In the genomic region with DNA sequence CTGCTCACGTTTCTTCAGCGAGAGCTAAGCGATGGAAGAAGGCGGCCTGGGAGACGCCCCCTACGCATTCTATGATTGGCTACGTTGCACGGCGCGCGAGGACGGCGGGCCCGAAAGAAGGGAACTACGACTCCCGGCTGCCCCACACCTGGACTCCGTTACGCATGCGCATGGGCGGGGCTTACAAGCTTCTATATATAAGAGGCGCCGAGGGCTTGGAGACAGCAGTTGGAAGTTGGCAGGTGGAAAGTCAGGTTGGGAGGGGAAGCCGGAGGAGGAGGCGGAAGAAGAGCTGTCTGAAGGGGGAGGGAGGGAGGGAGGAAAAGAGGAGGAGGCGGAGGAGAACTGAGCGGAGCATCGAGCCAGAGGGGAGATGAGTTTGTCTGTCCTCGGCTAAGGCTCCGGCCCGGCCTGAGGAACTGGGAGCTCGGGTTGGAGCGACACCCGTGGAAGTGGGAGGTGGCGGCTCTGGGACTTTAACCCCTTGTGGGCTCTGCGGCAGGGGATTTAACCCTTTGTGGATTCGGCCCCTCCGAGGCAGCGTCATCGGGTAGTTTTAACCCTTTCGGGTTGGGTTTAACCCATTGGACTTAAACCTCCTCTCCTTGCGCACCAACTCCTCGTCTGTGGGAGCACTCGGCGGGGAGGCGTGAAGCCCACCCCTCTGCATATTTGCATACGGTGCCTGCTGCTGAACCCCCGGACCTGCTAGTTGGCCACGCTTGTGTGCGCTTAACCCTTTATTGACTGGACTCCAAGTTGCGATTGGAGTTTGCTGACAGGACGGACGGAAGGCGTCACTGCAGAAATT, we compare ENCODE assay signal across 8 mouse cellular contexts. TPM values are rescaled to one million over a fixed set of nuclear protein-coding genes. Genes with fewer than 3 reads are reported as not detected.
DNase-seq lines count a peak whose midpoint lies in the region; ATAC-seq lines count a peak whose summit lies in the region.

Gene Hexim1, plus strand, starts transcription at position 224 of the 811 bp plus-strand sequence.

- H3K9me3 ChIP-seq in hindbrain, embryonic 10.5 days, result no peaks in the 10 kb centered on the region

- peak; percentile 91 for ATAC-seq in frontal cortex, adult (ENCODE audit: low TSS enrichment)

- no peaks in the 10 kb centered on the region for H3K36me3 ChIP-seq in hindbrain, embryonic 10.5 days

- peaks cover 29% of the 10 kb centered on the region for H3K27me3 ChIP-seq in hindbrain, embryonic 10.5 days (ENCODE audit: insufficient read depth, poor library complexity, severe bottlenecking)

- peak within 1 kb of the TSS; percentile 61 for H3K4me3 ChIP-seq in hindbrain, embryonic 10.5 days

- H3K27ac ChIP-seq in hindbrain, embryonic 10.5 days, result peak within 1 kb of the TSS; percentile 95

- peaks cover 57% of the 10 kb centered on the region for H3K4me1 ChIP-seq in hindbrain, embryonic 10.5 days (replicated peaks)

- under 1% methylated on average over 53 of the region's 53 CpGs for WGBS in hindbrain, embryonic 10.5 days

- DNase-seq in MN1 (ENCODE audit: low spot score), result peak; percentile 99
- peak; percentile 100 for DNase-seq in cerebellum, adult 9-10 months
- peak; percentile 100 for DNase-seq in hindbrain, embryonic 10.5 days (ENCODE audit: low spot score)
- peak; percentile 100 for DNase-seq in layer of hippocampus, postnatal 10 days (ENCODE audit: low spot score in 2 of 2)
- DNase-seq in lung, postnatal 10 days, result peak; percentile 100
- peak; percentile 100 for DNase-seq in ovary, postnatal 36 days (ENCODE audit: low spot score)
- peak; percentile 100 for DNase-seq in thymus, postnatal 25 days

RNA-seq across cellular contexts. Expression of gene Hexim1, which starts in this region (rescaled TPM):
- polyA plus RNA-seq in hindbrain, embryonic 10.5 days (2016; fragmentation: Nextera tagmentation; extraction: Ambion mirVana), result 1.7 and 2.3 TPM in 2 replicates
- total RNA-seq in layer of hippocampus, postnatal 10 days (2021), result 10 to 100 TPM; 38.0 to 38.7 TPM

Comparison
In these comparisons a context has a peak if more than half of its experiments do, and no peak if none do; other contexts are left out.
1. Peak in every context shown above with its lines: DNase-seq, ATAC-seq, H3K4me3 ChIP-seq and H3K27ac ChIP-seq.